Mouse (Mus musculus) bone marrow macrophage, adult 2 months (primary cell): Measurements from ENCODE around the gene Tlr13.

ENCODE experiments used
- CTCF ChIP-seq: IDR thresholded peaks from 2 replicates; pipeline ENCODE4 v1.5.1; 2012; ENCODE audit warnings: low read depth, mild to moderate bottlenecking, low read length, moderate library complexity
- POLR2A ChIP-seq: IDR thresholded peaks from 2 replicates; pipeline ENCODE4 v1.6.1; 2012; ENCODE audit warnings: mild to moderate bottlenecking, low read depth, low read length, borderline replicate concordance

- TF ChIP-seq CTCF (no peak), POLR2A (no peak)
Measured at GRCm38 (mm10) chrX:106155892-106156291, 12.9 kb downstream of the Tlr13 start.
